Mouse (Mus musculus) MEL (cell line): ENCODE measurements around the gene Col5a3. TPM values are rescaled to one million over a fixed set of nuclear protein-coding genes. Genes with fewer than 3 reads are reported as not detected.

Experiments used
- DNase-seq: peaks from one replicate; pipeline ENCODE4 v3.0.0; 2011; ENCODE audit warnings: low read depth, low spot score
- H3K27ac ChIP-seq: 2 replicates; pipeline ENCODE4 v1.5.1; 2012; ENCODE audit warnings: low read depth, mild to moderate bottlenecking, control low read depth, low read length, moderate library complexity; ENCODE audit not compliant: control insufficient read depth
- H3K27me3 ChIP-seq, 2 experiments: fragments of 150-350 bp in 1 of 2; sonication (generic) in 1 of 2; 2 replicates each; pipeline ENCODE4 v1.6.1; 2012; ENCODE audit warnings: low read length in 2 of 2, mild to moderate bottlenecking in 2 of 2, improper control_type of control experiment in 1 of 2, moderate library complexity in 1 of 2; ENCODE audit not compliant: insufficient read depth in 2 of 2, control insufficient read depth in 1 of 2
- H3K36me3 ChIP-seq, 2 experiments: 2 replicates each; pipeline ENCODE4 v1.6.1; 2012 to 2014; ENCODE audit warnings: low read length in 2 of 2, improper control_type of control experiment in 1 of 2, inconsistent platforms in 1 of 2, mild to moderate bottlenecking in 1 of 2; ENCODE audit not compliant: insufficient read depth in 2 of 2, control insufficient read depth in 1 of 2
- H3K4me1 ChIP-seq, 2 experiments: fragments of 150-350 bp in 1 of 2; sonication (generic) in 1 of 2; 2 replicates each; pipeline ENCODE4 v1.6.1; 2012; ENCODE audit warnings: low read length in 2 of 2, improper control_type of control experiment in 1 of 2, mild to moderate bottlenecking in 1 of 2; ENCODE audit not compliant: insufficient read depth in 2 of 2, control insufficient read depth in 1 of 2
- H3K4me3 ChIP-seq, 2 experiments: fragments of 150-350 bp in 1 of 2; sonication (generic) in 1 of 2; 2 replicates each; pipeline ENCODE4 v1.5.1; 2012; ENCODE audit warnings: low read depth in 2 of 2, low read length in 2 of 2, mild to moderate bottlenecking in 2 of 2, moderate library complexity in 2 of 2, control low read depth in 1 of 2, improper control_type of control experiment in 1 of 2; ENCODE audit not compliant: control insufficient read depth in 1 of 2, insufficient read depth in 1 of 2
- H3K79me2 ChIP-seq: 2 replicates; pipeline ENCODE4 v1.6.1; 2012; ENCODE audit warnings: mild to moderate bottlenecking, low read length, moderate library complexity; ENCODE audit not compliant: control insufficient read depth, poor library complexity, insufficient read depth
- H3K9ac ChIP-seq: 2 replicates; pipeline ENCODE4 v1.6.1; 2012; ENCODE audit warnings: low read depth, mild to moderate bottlenecking, control low read depth, low read length, moderate library complexity; ENCODE audit not compliant: control insufficient read depth, poor library complexity, severe bottlenecking
- H3K9me3 ChIP-seq: fragments of 150-350 bp; sonication (generic); replicated peaks from 2 replicates; pipeline ENCODE4 v1.6.1; 2012; ENCODE audit warnings: mild to moderate bottlenecking, low read length, improper control_type of control experiment, moderate library complexity; ENCODE audit not compliant: insufficient read depth
- E2F4 ChIP-seq: IDR thresholded peaks from 2 replicates; pipeline ENCODE4 v1.6.1; 2011; ENCODE audit warnings: low read depth, low read length, improper control_type of control experiment, borderline replicate concordance
- ELF1 ChIP-seq: IDR thresholded peaks from 2 replicates; pipeline ENCODE4 v1.6.1; 2014; ENCODE audit warnings: low read depth, mild to moderate bottlenecking, inconsistent platforms, low read length, improper control_type of control experiment, moderate library complexity
- ETS1 ChIP-seq: IDR thresholded peaks from 2 replicates; pipeline ENCODE4 v1.6.1; 2012; ENCODE audit warnings: low read depth, mild to moderate bottlenecking, inconsistent platforms, low read length, improper control_type of control experiment, moderate library complexity
- MAZ ChIP-seq: IDR thresholded peaks from 2 replicates; pipeline ENCODE4 v1.6.1; 2012; ENCODE audit warnings: low read depth, mild to moderate bottlenecking, inconsistent platforms, low read length, improper control_type of control experiment
- MYB ChIP-seq: IDR thresholded peaks from 2 replicates; pipeline ENCODE4 v1.6.1; 2011; ENCODE audit warnings: mild to moderate bottlenecking, low read depth, low read length, improper control_type of control experiment
- NELFE ChIP-seq: IDR thresholded peaks from 2 replicates; pipeline ENCODE4 v1.6.1; 2011; ENCODE audit warnings: low read depth, low read length, improper control_type of control experiment
- NRF1 ChIP-seq: IDR thresholded peaks from 2 replicates; pipeline ENCODE4 v1.6.1; 2014; ENCODE audit warnings: low read depth, mild to moderate bottlenecking, inconsistent platforms, low read length, improper control_type of control experiment, moderate library complexity; ENCODE audit not compliant: poor library complexity, insufficient read depth, severe bottlenecking
- POLR2A ChIP-seq, 2 experiments: IDR thresholded peaks; 2 replicates each; pipeline ENCODE4 v1.6.1; 2011 to 2012; ENCODE audit warnings: low read length in 2 of 2, mild to moderate bottlenecking in 2 of 2, control low read depth in 1 of 2, improper control_type of control experiment in 1 of 2, low read depth in 1 of 2, moderate library complexity in 1 of 2; ENCODE audit not compliant: control insufficient read depth in 1 of 2, insufficient read depth in 1 of 2, poor library complexity in 1 of 2
- POLR2AphosphoS2 ChIP-seq: IDR thresholded peaks from 2 replicates; pipeline ENCODE4 v1.6.1; 2011; ENCODE audit warnings: low read length, improper control_type of control experiment
- POLR2AphosphoS5 ChIP-seq: IDR thresholded peaks from 2 replicates; pipeline ENCODE4 v1.6.1; 2012; ENCODE audit warnings: low read depth, borderline replicate concordance, mild to moderate bottlenecking, inconsistent platforms, low read length, moderate library complexity, mixed read lengths
- SMC3 ChIP-seq: IDR thresholded peaks from 2 replicates; pipeline ENCODE4 v1.6.1; 2011; ENCODE audit warnings: low read depth, low read length, improper control_type of control experiment
- TAL1 ChIP-seq: IDR thresholded peaks from 2 replicates; pipeline ENCODE4 v1.6.1; 2012; ENCODE audit warnings: mild to moderate bottlenecking, inconsistent platforms, low read length, moderate library complexity, mixed read lengths
- UBTF ChIP-seq: IDR thresholded peaks from 2 replicates; pipeline ENCODE4 v1.6.1; 2012; ENCODE audit warnings: low read depth, mild to moderate bottlenecking, inconsistent platforms, low read length, improper control_type of control experiment, moderate library complexity, borderline replicate concordance; ENCODE audit not compliant: insufficient read depth
- polyA plus RNA-seq, 2 experiments: library from polyadenylated mRNA; stranded (reverse) in 1 of 2; unstranded in 1 of 2; fragments of >175 nt in 1 of 2; fragments of >200 nt in 1 of 2; gene quantifications; 2 replicates each; pipeline versions ENCODE4 v1.2.1 to v1.2.4; 2012; ENCODE audit warnings: low replicate concordance in 2 of 2, low read depth in 1 of 2; ENCODE audit not compliant: insufficient read length in 2 of 2, insufficient read depth in 1 of 2, missing spikeins in 1 of 2
- total RNA-seq: library from RNA; depleted of rRNA; stranded (reverse); fragments of 300-350 nt; gene quantifications from 2 replicates; pipeline ENCODE4 v1.2.3, GENCODE M21; 2012

Col5a3 gene
- total and polyA plus RNA-seq, 3 experiments: 0.08 to 0.53 TPM; not detected in 1

- no peak for TF ChIP-seq POLR2AphosphoS2
- TF ChIP-seq POLR2AphosphoS5: peak; percentile 75; the same call in 1 of the 2 replicates
- no peak for DNase-seq
- Histone ChIP-seq H3K36me3 (peaks cover 0 to 8% of the 10 kb centered on the region in 2 experiments; a peak in 2 of 4 replicates), H3K27me3 (peaks cover 3 to 5% of the 10 kb centered on the region in 2 experiments; a peak in 3 of 4 replicates), H3K4me1 (peaks cover 6 to 11% of the 10 kb centered on the region in 2 experiments), H3K27ac (no peak overlapping the region), H3K9ac (no peak overlapping the region), H3K79me2 (no peaks in the 10 kb centered on the region), H3K9me3 (no peaks in the 10 kb centered on the region), H3K4me3 (no peak overlapping the region)
Measured at GRCm38 (mm10) chr9:20762197-20762961, 52.5 kb downstream of the Col5a3 start.

- Histone ChIP-seq H3K9me3 (no peaks in the 10 kb centered on the region), H3K79me2 (no peaks in the 10 kb centered on the region), H3K36me3 (peaks cover 0 to 17% of the 10 kb centered on the region in 2 experiments; a peak in 2 of 4 replicates), H3K9ac (no peak overlapping the region), H3K27ac (no peak overlapping the region), H3K27me3 (peaks cover 1 to 2% of the 10 kb centered on the region in 2 experiments; a peak in 3 of 4 replicates), H3K4me3 (no peak overlapping the region), H3K4me1 (peaks cover 8 to 18% of the 10 kb centered on the region in 2 experiments)
- TF ChIP-seq POLR2AphosphoS5 (no peak), ELF1 (no peak), TAL1 (0 out of 2 replicates have a peak, but pooled peaks have one; percentile 12), NRF1 (no peak), MYB (no peak)
- no peak for DNase-seq
Measured at GRCm38 (mm10) chr9:20761388-20761787, 53.5 kb downstream of the Col5a3 start.

- Histone ChIP-seq H3K79me2 (no peaks in the 10 kb centered on the region), H3K9ac (no peak overlapping the region), H3K4me3 (no peak overlapping the region), H3K36me3 (peaks cover 0 to 22% of the 10 kb centered on the region in 2 experiments; a peak in 2 of 4 replicates), H3K27ac (no peak overlapping the region), H3K9me3 (no peaks in the 10 kb centered on the region), H3K27me3 (peaks cover under 1 to 1% of the 10 kb centered on the region in 2 experiments; a peak in 2 of 4 replicates), H3K4me1 (peaks cover 13 to 23% of the 10 kb centered on the region in 2 experiments)
- TF ChIP-seq NELFE: no peak
- TF ChIP-seq E2F4: no peak
- TF ChIP-seq SMC3: no peak
- TF ChIP-seq POLR2AphosphoS2: no peak
- no peak for TF ChIP-seq UBTF
- TF ChIP-seq POLR2A (IDR thresholded peaks at IDR 0.05; ENCODE audit: control insufficient read depth in 1 of 2, insufficient read depth in 1 of 2, low read depth in 1 of 2, low read length in 2 of 2, poor library complexity in 1 of 2): no peak
- no peak for TF ChIP-seq MAZ
- TF ChIP-seq ETS1: no peak
- no peak for DNase-seq
Measured at GRCm38 (mm10) chr9:20760813-20761212, 54.1 kb downstream of the Col5a3 start.
